Mouse (Mus musculus): ENCODE data around the gene Ano6. TPM values are rescaled to one million over a fixed set of nuclear protein-coding genes. Genes with fewer than 3 reads are reported as not detected.

Ano6 gene
- total RNA-seq, 2 experiments from 2014 or later, result 48.6 to 51.2 TPM

GRCm38 (mm10) chr15:95956692-95957091, 166.0 kb downstream of the Ano6 start:
- intact Hi-C loops (cut with DNase I), result no loop called here
- H3K4me3 ChIP-seq, result no peak overlapping the region
- DNase-seq, result no peak
- no peak overlapping the region for H3K27ac ChIP-seq
- no peak for TF ChIP-seq CTCF (IDR thresholded peaks at IDR 0.05)

GRCm38 (mm10) chr15:95962411-95963123, 171.9 kb downstream of the Ano6 start:
- no peak overlapping the region for H3K4me3 ChIP-seq
- no peak for DNase-seq
- H3K27ac ChIP-seq, result no peak overlapping the region
- no peak for TF ChIP-seq CTCF (IDR thresholded peaks at IDR 0.05)
- intact Hi-C loops (cut with DNase I), result no loop called here

GRCm38 (mm10) chr15:95963124-95963482, 172.5 kb downstream of the Ano6 start:
- Histone ChIP-seq H3K27ac (no peak overlapping the region), H3K4me3 (no peak overlapping the region)
- DNase-seq, result no peak
- intact Hi-C loops (cut with DNase I), result no loop called here
- TF ChIP-seq CTCF (IDR thresholded peaks at IDR 0.05), result no peak

GRCm38 (mm10) chr15:95963533-95964250, 173.0 kb downstream of the Ano6 start:
- Histone ChIP-seq H3K4me3 (no peak overlapping the region), H3K27ac (no peak overlapping the region)
- TF ChIP-seq CTCF (IDR thresholded peaks at IDR 0.05), result no peak
- DNase-seq, result no peak
- intact Hi-C loops (cut with DNase I), result no loop called here

- no peak for TF ChIP-seq CTCF (IDR thresholded peaks at IDR 0.05)
- DNase-seq, result no peak
- intact Hi-C loops (cut with DNase I), result no loop called here
- Histone ChIP-seq H3K4me3 (no peak overlapping the region), H3K27ac (no peak overlapping the region)
Measured at GRCm38 (mm10) chr15:95964251-95964561, 173.6 kb downstream of the Ano6 start.

- H3K27ac ChIP-seq, result no peak overlapping the region
- TF ChIP-seq CTCF (IDR thresholded peaks at IDR 0.05), result no peak
- no peak for DNase-seq
- no peak overlapping the region for H3K4me3 ChIP-seq
- intact Hi-C loops (cut with DNase I), result no loop called here
Measured at GRCm38 (mm10) chr15:95966979-95967378, 176.3 kb downstream of the Ano6 start.

GRCm38 (mm10) chr15:95967516-95968196, 177.0 kb downstream of the Ano6 start:
- no peak for TF ChIP-seq CTCF (IDR thresholded peaks at IDR 0.05)
- intact Hi-C loops (cut with DNase I), result no loop called here
- no peak overlapping the region for H3K27ac ChIP-seq
- H3K4me3 ChIP-seq, result no peak overlapping the region
- DNase-seq, result no peak

- H3K27ac ChIP-seq, result no peak overlapping the region
- intact Hi-C loops (cut with DNase I), result no loop called here
- no peak for TF ChIP-seq CTCF (IDR thresholded peaks at IDR 0.05)
- DNase-seq, result no peak
- H3K4me3 ChIP-seq, result no peak overlapping the region
Measured at GRCm38 (mm10) chr15:95969596-95969995, 179.0 kb downstream of the Ano6 start.

- no peak overlapping the region for H3K27ac ChIP-seq
- H3K4me3 ChIP-seq, result no peak overlapping the region
- intact Hi-C loops (cut with DNase I), result loop anchor here (10.0 kb wide), 1 partner anchor 315 kb away; the partner anchor contains the start of gene Arid2
- no peak for TF ChIP-seq CTCF (IDR thresholded peaks at IDR 0.05)
- DNase-seq, result no peak
Measured at GRCm38 (mm10) chr15:95970176-95970575, 179.5 kb downstream of the Ano6 start.

GRCm38 (mm10) chr15:95970691-95971090, 180.0 kb downstream of the Ano6 start:
- Histone ChIP-seq H3K4me3 (no peak overlapping the region), H3K27ac (no peak overlapping the region)
- TF ChIP-seq CTCF (IDR thresholded peaks at IDR 0.05), result no peak
- no peak for DNase-seq
- intact Hi-C loops (cut with DNase I), result loop anchor here (10.0 kb wide), 1 partner anchor 314 kb away; the partner anchor contains the start of gene Arid2

- peak; percentile 49 for TF ChIP-seq CTCF (IDR thresholded peaks at IDR 0.05)
Measured at GRCm38 (mm10) chr15:95971302-95971701, 180.7 kb downstream of the Ano6 start.

GRCm38 (mm10) chr15:95972156-95972555, 181.5 kb downstream of the Ano6 start:
- H3K4me3 ChIP-seq, result no peak overlapping the region
- no peak overlapping the region for H3K27ac ChIP-seq
- DNase-seq, result no peak
- intact Hi-C loops (cut with DNase I), result loop anchor here (10.0 kb wide), 1 partner anchor 313 kb away; the partner anchor contains the start of gene Arid2
- no peak for TF ChIP-seq CTCF (IDR thresholded peaks at IDR 0.05)

More at GRCm38 (mm10) chr15:95971302-95971701, 180.7 kb downstream of the Ano6 start:
- Histone ChIP-seq H3K27ac (no peak overlapping the region), H3K4me3 (no peak overlapping the region)
- no peak for DNase-seq
- intact Hi-C loops (cut with DNase I), result loop anchor here (10.0 kb wide), 1 partner anchor 313 kb away; the partner anchor contains the start of gene Arid2

- no peak overlapping the region for H3K27ac ChIP-seq
- DNase-seq, result no peak
- intact Hi-C loops (cut with DNase I), result loop anchor here (10.0 kb wide), 1 partner anchor 312 kb away; the partner anchor contains the start of gene Arid2
Measured at GRCm38 (mm10) chr15:95972621-95973020, 182.0 kb downstream of the Ano6 start.

More at GRCm38 (mm10) chr15:95972621-95973020, 182.0 kb downstream of the Ano6 start:
- no peak overlapping the region for H3K4me3 ChIP-seq
- no peak for TF ChIP-seq CTCF (IDR thresholded peaks at IDR 0.05)

Measured in gastrocnemius, adult 2 months (tissue).